Mouse (Mus musculus) MEL (cell line): ENCODE measurements around the gene Senp1. TPM values are rescaled to one million over a fixed set of nuclear protein-coding genes. Genes with fewer than 3 reads are reported as not detected.

Experiments used
- DNase-seq: peaks from one replicate; pipeline ENCODE4 v3.0.0; 2011; ENCODE audit warnings: low read depth, low spot score
- H3K27ac ChIP-seq: 2 replicates; pipeline ENCODE4 v1.5.1; 2012; ENCODE audit warnings: low read depth, mild to moderate bottlenecking, control low read depth, low read length, moderate library complexity; ENCODE audit not compliant: control insufficient read depth
- H3K27me3 ChIP-seq, 2 experiments: fragments of 150-350 bp in 1 of 2; sonication (generic) in 1 of 2; 2 replicates each; pipeline ENCODE4 v1.6.1; 2012; ENCODE audit warnings: low read length in 2 of 2, mild to moderate bottlenecking in 2 of 2, improper control_type of control experiment in 1 of 2, moderate library complexity in 1 of 2; ENCODE audit not compliant: insufficient read depth in 2 of 2, control insufficient read depth in 1 of 2
- H3K36me3 ChIP-seq, 2 experiments: 2 replicates each; pipeline ENCODE4 v1.6.1; 2012 to 2014; ENCODE audit warnings: low read length in 2 of 2, improper control_type of control experiment in 1 of 2, inconsistent platforms in 1 of 2, mild to moderate bottlenecking in 1 of 2; ENCODE audit not compliant: insufficient read depth in 2 of 2, control insufficient read depth in 1 of 2
- H3K4me1 ChIP-seq, 2 experiments: fragments of 150-350 bp in 1 of 2; sonication (generic) in 1 of 2; 2 replicates each; pipeline ENCODE4 v1.6.1; 2012; ENCODE audit warnings: low read length in 2 of 2, improper control_type of control experiment in 1 of 2, mild to moderate bottlenecking in 1 of 2; ENCODE audit not compliant: insufficient read depth in 2 of 2, control insufficient read depth in 1 of 2
- H3K4me3 ChIP-seq, 2 experiments: fragments of 150-350 bp in 1 of 2; sonication (generic) in 1 of 2; 2 replicates each; pipeline ENCODE4 v1.5.1; 2012; ENCODE audit warnings: low read depth in 2 of 2, low read length in 2 of 2, mild to moderate bottlenecking in 2 of 2, moderate library complexity in 2 of 2, control low read depth in 1 of 2, improper control_type of control experiment in 1 of 2; ENCODE audit not compliant: control insufficient read depth in 1 of 2, insufficient read depth in 1 of 2
- H3K79me2 ChIP-seq: 2 replicates; pipeline ENCODE4 v1.6.1; 2012; ENCODE audit warnings: mild to moderate bottlenecking, low read length, moderate library complexity; ENCODE audit not compliant: control insufficient read depth, poor library complexity, insufficient read depth
- H3K9ac ChIP-seq: 2 replicates; pipeline ENCODE4 v1.6.1; 2012; ENCODE audit warnings: low read depth, mild to moderate bottlenecking, control low read depth, low read length, moderate library complexity; ENCODE audit not compliant: control insufficient read depth, poor library complexity, severe bottlenecking
- H3K9me3 ChIP-seq: fragments of 150-350 bp; sonication (generic); replicated peaks from 2 replicates; pipeline ENCODE4 v1.6.1; 2012; ENCODE audit warnings: mild to moderate bottlenecking, low read length, improper control_type of control experiment, moderate library complexity; ENCODE audit not compliant: insufficient read depth
- CHD1 ChIP-seq: IDR thresholded peaks from 2 replicates; pipeline ENCODE4 v1.6.1; 2012; ENCODE audit warnings: low read depth, mild to moderate bottlenecking, inconsistent platforms, low read length, improper control_type of control experiment
- CHD2 ChIP-seq: IDR thresholded peaks from 2 replicates; pipeline ENCODE4 v1.6.1; 2011; ENCODE audit warnings: low read length, improper control_type of control experiment
- E2F4 ChIP-seq: IDR thresholded peaks from 2 replicates; pipeline ENCODE4 v1.6.1; 2011; ENCODE audit warnings: low read depth, low read length, improper control_type of control experiment, borderline replicate concordance
- ELF1 ChIP-seq: IDR thresholded peaks from 2 replicates; pipeline ENCODE4 v1.6.1; 2014; ENCODE audit warnings: low read depth, mild to moderate bottlenecking, inconsistent platforms, low read length, improper control_type of control experiment, moderate library complexity
- EP300 ChIP-seq, 2 experiments: IDR thresholded peaks; 2 replicates each; pipeline ENCODE4 v1.6.1; 2011; ENCODE audit warnings: improper control_type of control experiment in 2 of 2, low read length in 2 of 2, low read depth in 1 of 2, mild to moderate bottlenecking in 1 of 2
- ETS1 ChIP-seq: IDR thresholded peaks from 2 replicates; pipeline ENCODE4 v1.6.1; 2012; ENCODE audit warnings: low read depth, mild to moderate bottlenecking, inconsistent platforms, low read length, improper control_type of control experiment, moderate library complexity
- GABPA ChIP-seq: IDR thresholded peaks from 2 replicates; pipeline ENCODE4 v1.6.1; 2012; ENCODE audit warnings: low read depth, mild to moderate bottlenecking, inconsistent platforms, low read length, improper control_type of control experiment, moderate library complexity
- GATA1 ChIP-seq: IDR thresholded peaks from 2 replicates; pipeline ENCODE4 v1.6.1; 2011; ENCODE audit warnings: low read depth, low read length, improper control_type of control experiment
- HCFC1 ChIP-seq: IDR thresholded peaks from 2 replicates; pipeline ENCODE4 v1.6.1; 2012; ENCODE audit warnings: low read depth, mild to moderate bottlenecking, inconsistent platforms, low read length, improper control_type of control experiment, moderate library complexity
- JUND ChIP-seq: IDR thresholded peaks from 2 replicates; pipeline ENCODE4 v1.6.1; 2011; ENCODE audit warnings: low read depth, mild to moderate bottlenecking, improper control_type of control experiment, low read length
- KAT2A ChIP-seq: conservative IDR thresholded peaks from 2 replicates; pipeline ENCODE4 v1.6.1; 2012; ENCODE audit warnings: low read depth, low read length, improper control_type of control experiment, inconsistent platforms
- MAFK ChIP-seq: IDR thresholded peaks from 2 replicates; pipeline ENCODE4 v1.6.1; 2011; ENCODE audit warnings: low read depth, mild to moderate bottlenecking, low read length, improper control_type of control experiment, borderline replicate concordance
- MAX ChIP-seq: IDR thresholded peaks from 2 replicates; pipeline ENCODE4 v1.6.1; 2011; ENCODE audit warnings: low read length, improper control_type of control experiment
- MAZ ChIP-seq: IDR thresholded peaks from 2 replicates; pipeline ENCODE4 v1.6.1; 2012; ENCODE audit warnings: low read depth, mild to moderate bottlenecking, inconsistent platforms, low read length, improper control_type of control experiment
- MEF2A ChIP-seq: IDR thresholded peaks from 2 replicates; pipeline ENCODE4 v1.6.1; 2014; ENCODE audit warnings: low read depth, mild to moderate bottlenecking, inconsistent platforms, low read length, improper control_type of control experiment; ENCODE audit not compliant: poor library complexity, insufficient replicate concordance, severe bottlenecking; ENCODE audit errors: extremely low read depth
- MYB ChIP-seq: IDR thresholded peaks from 2 replicates; pipeline ENCODE4 v1.6.1; 2011; ENCODE audit warnings: mild to moderate bottlenecking, low read depth, low read length, improper control_type of control experiment
- MYC ChIP-seq: IDR thresholded peaks from 2 replicates; pipeline ENCODE4 v1.6.1; 2011; ENCODE audit warnings: low read depth, mild to moderate bottlenecking, low read length, improper control_type of control experiment, moderate library complexity
- POLR2A ChIP-seq, 2 experiments: IDR thresholded peaks; 2 replicates each; pipeline ENCODE4 v1.6.1; 2011 to 2012; ENCODE audit warnings: low read length in 2 of 2, mild to moderate bottlenecking in 2 of 2, control low read depth in 1 of 2, improper control_type of control experiment in 1 of 2, low read depth in 1 of 2, moderate library complexity in 1 of 2; ENCODE audit not compliant: control insufficient read depth in 1 of 2, insufficient read depth in 1 of 2, poor library complexity in 1 of 2
- POLR2AphosphoS2 ChIP-seq: IDR thresholded peaks from 2 replicates; pipeline ENCODE4 v1.6.1; 2011; ENCODE audit warnings: low read length, improper control_type of control experiment
- POLR2AphosphoS5 ChIP-seq: IDR thresholded peaks from 2 replicates; pipeline ENCODE4 v1.6.1; 2012; ENCODE audit warnings: low read depth, borderline replicate concordance, mild to moderate bottlenecking, inconsistent platforms, low read length, moderate library complexity, mixed read lengths
- RAD21 ChIP-seq: IDR thresholded peaks from 2 replicates; pipeline ENCODE4 v1.6.1; 2011; ENCODE audit warnings: mild to moderate bottlenecking, low read depth, low read length, improper control_type of control experiment
- TAL1 ChIP-seq: IDR thresholded peaks from 2 replicates; pipeline ENCODE4 v1.6.1; 2012; ENCODE audit warnings: mild to moderate bottlenecking, inconsistent platforms, low read length, moderate library complexity, mixed read lengths
- UBTF ChIP-seq: IDR thresholded peaks from 2 replicates; pipeline ENCODE4 v1.6.1; 2012; ENCODE audit warnings: low read depth, mild to moderate bottlenecking, inconsistent platforms, low read length, improper control_type of control experiment, moderate library complexity, borderline replicate concordance; ENCODE audit not compliant: insufficient read depth
- USF1 ChIP-seq: IDR thresholded peaks from 2 replicates; pipeline ENCODE4 v1.6.1; 2014; ENCODE audit warnings: low read depth, mild to moderate bottlenecking, inconsistent platforms, low read length, improper control_type of control experiment, moderate library complexity
- USF2 ChIP-seq, 2 experiments: IDR thresholded peaks; 2 replicates each; pipeline ENCODE4 v1.6.1; 2011 to 2012; ENCODE audit warnings: improper control_type of control experiment in 2 of 2, low read length in 2 of 2, borderline replicate concordance in 1 of 2, inconsistent platforms in 1 of 2, low read depth in 1 of 2, mild to moderate bottlenecking in 1 of 2; ENCODE audit not compliant: insufficient read depth in 1 of 2
- ZC3H11A ChIP-seq: IDR thresholded peaks from 2 replicates; pipeline ENCODE4 v1.6.1; 2012; ENCODE audit warnings: low read depth, mild to moderate bottlenecking, inconsistent platforms, low read length, improper control_type of control experiment
- ZKSCAN1 ChIP-seq: IDR thresholded peaks from 2 replicates; pipeline ENCODE4 v1.6.1; 2012; ENCODE audit warnings: low read depth, mild to moderate bottlenecking, inconsistent platforms, low read length, improper control_type of control experiment, moderate library complexity
- ZNF384 ChIP-seq: IDR thresholded peaks from 2 replicates; pipeline ENCODE4 v1.6.1; 2012; ENCODE audit warnings: low read depth, mild to moderate bottlenecking, inconsistent platforms, low read length, improper control_type of control experiment
- polyA plus RNA-seq, 2 experiments: library from polyadenylated mRNA; stranded (reverse) in 1 of 2; unstranded in 1 of 2; fragments of >175 nt in 1 of 2; fragments of >200 nt in 1 of 2; gene quantifications; 2 replicates each; pipeline versions ENCODE4 v1.2.1 to v1.2.4; 2012; ENCODE audit warnings: low replicate concordance in 2 of 2, low read depth in 1 of 2; ENCODE audit not compliant: insufficient read length in 2 of 2, insufficient read depth in 1 of 2, missing spikeins in 1 of 2
- total RNA-seq: library from RNA; depleted of rRNA; stranded (reverse); fragments of 300-350 nt; gene quantifications from 2 replicates; pipeline ENCODE4 v1.2.3, GENCODE M21; 2012

The Senp1 gene
- total and polyA plus RNA-seq, 3 experiments = 34.1 to 96.5 TPM; not detected in 1

DNA sequence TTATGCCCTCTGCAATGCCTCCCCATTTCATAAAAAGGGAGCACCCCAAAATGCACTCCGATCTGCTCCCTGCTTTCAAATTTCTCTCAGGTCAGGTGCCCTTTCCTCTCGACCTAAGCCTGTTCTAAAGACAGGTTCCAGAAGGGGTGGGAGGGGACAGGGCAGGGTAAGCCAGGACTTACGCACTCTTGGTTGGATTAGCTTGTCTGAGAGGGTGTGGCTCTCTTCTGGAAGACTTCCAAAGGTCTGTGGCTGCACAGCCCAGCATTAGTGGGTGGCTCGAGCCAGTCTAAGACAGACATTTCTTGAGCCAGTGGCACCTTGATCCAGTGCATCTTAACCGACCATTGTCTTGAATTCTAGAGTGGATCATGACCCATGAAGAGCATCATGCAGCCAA, 18.2 kb upstream of the Senp1 start:
- no peaks in the 10 kb centered on the region for H3K9me3 ChIP-seq
- H3K4me3 ChIP-seq = no peak overlapping the region
- DNase-seq = peak; percentile 87
- TF ChIP-seq POLR2AphosphoS5 (no peak), ZKSCAN1 (no peak), HCFC1 (no peak), MYC (no peak), USF1 (peak; percentile 41; the same call in 1 of the 2 replicates), ETS1 (no peak), MEF2A (no peak)
- H3K27ac ChIP-seq = no peak overlapping the region
- H3K36me3 ChIP-seq = peaks cover 8 to 47% of the 10 kb centered on the region in 2 experiments
- H3K79me2 ChIP-seq = peaks cover 9% of the 10 kb centered on the region
- no peak overlapping the region for H3K9ac ChIP-seq
- H3K4me1 ChIP-seq = peaks cover 53 to 56% of the 10 kb centered on the region in 2 experiments
- H3K27me3 ChIP-seq = no peaks in the 10 kb centered on the region

DNA sequence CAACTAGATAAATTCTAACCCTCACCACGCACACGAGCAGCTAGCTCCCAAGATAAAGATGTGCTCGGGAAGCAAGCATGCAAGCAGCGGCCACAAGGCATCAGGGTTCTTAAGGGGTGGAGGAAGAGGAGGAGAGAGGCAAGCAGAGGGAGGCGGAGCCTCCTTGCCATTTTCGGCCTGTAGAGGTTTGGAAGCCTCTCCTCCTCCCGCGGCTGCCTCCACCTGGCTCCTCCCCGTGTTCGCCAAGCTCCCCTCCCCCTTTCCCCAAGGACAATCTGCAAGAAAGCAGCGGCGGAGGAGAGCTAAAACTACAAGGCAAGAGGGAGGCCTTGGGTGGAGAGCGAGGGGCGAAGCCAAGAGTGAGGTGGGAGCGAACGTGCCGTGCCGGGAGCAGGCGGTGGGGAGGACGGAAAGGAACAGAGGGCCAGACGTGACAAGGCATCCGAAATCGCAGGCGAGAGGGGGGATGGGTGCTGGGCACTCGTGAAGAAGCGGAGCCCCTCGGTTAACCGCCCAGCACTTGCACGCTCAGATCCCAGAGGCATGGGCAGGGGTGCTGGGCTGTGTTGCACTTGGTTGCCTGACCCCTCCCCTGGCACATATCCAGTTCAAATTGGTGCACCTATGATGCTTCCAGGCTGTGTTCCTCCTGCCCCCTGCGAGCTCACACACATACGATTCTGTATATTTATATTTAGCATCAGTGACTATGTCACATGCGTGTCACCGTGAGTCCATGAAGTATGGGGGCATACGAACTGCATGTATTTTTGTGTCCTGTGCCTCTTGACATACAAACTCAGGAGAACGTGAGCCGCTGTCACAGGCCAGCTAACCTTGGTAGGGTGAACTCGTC, 15.0 kb upstream of the Senp1 start:
- Histone ChIP-seq H3K36me3 (peaks cover 6 to 40% of the 10 kb centered on the region in 2 experiments; a peak in 3 of 4 replicates), H3K27me3 (no peaks in the 10 kb centered on the region), H3K27ac (peak overlapping the region; percentile 75), H3K4me1 (peaks cover 37 to 48% of the 10 kb centered on the region in 2 experiments), H3K4me3 (peak overlapping the region; percentile 70 to 86), H3K9me3 (no peaks in the 10 kb centered on the region), H3K79me2 (peaks cover 9% of the 10 kb centered on the region), H3K9ac (peak overlapping the region; percentile 69)
- peak; percentile 99 for DNase-seq
- TF ChIP-seq GATA1 (no peak), MYC (peak; percentile 94), ZNF384 (no peak), MAFK (no peak), POLR2A (IDR thresholded peaks at IDR 0.05; ENCODE audit: control insufficient read depth in 1 of 2, insufficient read depth in 1 of 2, low read depth in 1 of 2, low read length in 2 of 2, poor library complexity in 1 of 2) (peak; percentile 57 to 76), GABPA (peak; percentile 34; the same call in 1 of the 2 replicates), HCFC1 (peak; percentile 69), E2F4 (no peak), TAL1 (no peak), USF2 (IDR thresholded peaks at IDR 0.05; ENCODE audit: borderline replicate concordance in 1 of 2, insufficient read depth in 1 of 2, low read depth in 1 of 2, low read length in 2 of 2) (no peak), JUND (no peak), MYB (no peak), ZC3H11A (no peak), EP300 (IDR thresholded peaks at IDR 0.05; ENCODE audit: low read depth in 1 of 2, low read length in 2 of 2) (no peak), UBTF (no peak), MAX (peak; percentile 64; the same call in 1 of the 2 replicates), KAT2A (no peak; the same call in 1 of the 2 replicates), ETS1 (peak; percentile 58; the same call in 1 of the 2 replicates), MAZ (peak; percentile 84; the same call in 1 of the 2 replicates), RAD21 (no peak), POLR2AphosphoS2 (peak; percentile 60; the same call in 1 of the 2 replicates), USF1 (no peak; the same call in 1 of the 2 replicates), CHD2 (peak; percentile 80), POLR2AphosphoS5 (0 out of 2 replicates have a peak, but pooled peaks have one; percentile 10), CHD1 (no peak), ELF1 (no peak)
